Mouse (Mus musculus) MEL (cell line): ENCODE measurements around the gene Tead2. TPM values are rescaled to one million over a fixed set of nuclear protein-coding genes. Genes with fewer than 3 reads are reported as not detected.

ENCODE experiments used
- DNase-seq: peaks from one replicate; pipeline ENCODE4 v3.0.0; 2011; ENCODE audit warnings: low read depth, low spot score
- H3K27ac ChIP-seq: 2 replicates; pipeline ENCODE4 v1.5.1; 2012; ENCODE audit warnings: low read depth, mild to moderate bottlenecking, control low read depth, low read length, moderate library complexity; ENCODE audit not compliant: control insufficient read depth
- H3K27me3 ChIP-seq, 2 experiments: fragments of 150-350 bp in 1 of 2; sonication (generic) in 1 of 2; 2 replicates each; pipeline ENCODE4 v1.6.1; 2012; ENCODE audit warnings: low read length in 2 of 2, mild to moderate bottlenecking in 2 of 2, improper control_type of control experiment in 1 of 2, moderate library complexity in 1 of 2; ENCODE audit not compliant: insufficient read depth in 2 of 2, control insufficient read depth in 1 of 2
- H3K36me3 ChIP-seq, 2 experiments: 2 replicates each; pipeline ENCODE4 v1.6.1; 2012 to 2014; ENCODE audit warnings: low read length in 2 of 2, improper control_type of control experiment in 1 of 2, inconsistent platforms in 1 of 2, mild to moderate bottlenecking in 1 of 2; ENCODE audit not compliant: insufficient read depth in 2 of 2, control insufficient read depth in 1 of 2
- H3K4me1 ChIP-seq, 2 experiments: fragments of 150-350 bp in 1 of 2; sonication (generic) in 1 of 2; 2 replicates each; pipeline ENCODE4 v1.6.1; 2012; ENCODE audit warnings: low read length in 2 of 2, improper control_type of control experiment in 1 of 2, mild to moderate bottlenecking in 1 of 2; ENCODE audit not compliant: insufficient read depth in 2 of 2, control insufficient read depth in 1 of 2
- H3K4me3 ChIP-seq, 2 experiments: fragments of 150-350 bp in 1 of 2; sonication (generic) in 1 of 2; 2 replicates each; pipeline ENCODE4 v1.5.1; 2012; ENCODE audit warnings: low read depth in 2 of 2, low read length in 2 of 2, mild to moderate bottlenecking in 2 of 2, moderate library complexity in 2 of 2, control low read depth in 1 of 2, improper control_type of control experiment in 1 of 2; ENCODE audit not compliant: control insufficient read depth in 1 of 2, insufficient read depth in 1 of 2
- H3K79me2 ChIP-seq: 2 replicates; pipeline ENCODE4 v1.6.1; 2012; ENCODE audit warnings: mild to moderate bottlenecking, low read length, moderate library complexity; ENCODE audit not compliant: control insufficient read depth, poor library complexity, insufficient read depth
- H3K9ac ChIP-seq: 2 replicates; pipeline ENCODE4 v1.6.1; 2012; ENCODE audit warnings: low read depth, mild to moderate bottlenecking, control low read depth, low read length, moderate library complexity; ENCODE audit not compliant: control insufficient read depth, poor library complexity, severe bottlenecking
- H3K9me3 ChIP-seq: fragments of 150-350 bp; sonication (generic); replicated peaks from 2 replicates; pipeline ENCODE4 v1.6.1; 2012; ENCODE audit warnings: mild to moderate bottlenecking, low read length, improper control_type of control experiment, moderate library complexity; ENCODE audit not compliant: insufficient read depth
- CTCF ChIP-seq, 3 experiments: IDR thresholded peaks in 2 of 3; conservative IDR thresholded peaks in 1 of 3; 2 replicates each; pipeline ENCODE4 v1.5.1; 2011 to 2012; ENCODE audit warnings: low read length in 3 of 3, low read depth in 2 of 3, mild to moderate bottlenecking in 2 of 3, improper control_type of control experiment in 1 of 3, inconsistent platforms in 1 of 3, mixed read lengths in 1 of 3, moderate library complexity in 1 of 3; ENCODE audit not compliant: control insufficient read depth in 1 of 3, insufficient read depth in 1 of 3, poor library complexity in 1 of 3, severe bottlenecking in 1 of 3
- E2F4 ChIP-seq: IDR thresholded peaks from 2 replicates; pipeline ENCODE4 v1.6.1; 2011; ENCODE audit warnings: low read depth, low read length, improper control_type of control experiment, borderline replicate concordance
- EP300 ChIP-seq, 2 experiments: IDR thresholded peaks; 2 replicates each; pipeline ENCODE4 v1.6.1; 2011; ENCODE audit warnings: improper control_type of control experiment in 2 of 2, low read length in 2 of 2, low read depth in 1 of 2, mild to moderate bottlenecking in 1 of 2
- KAT2A ChIP-seq: conservative IDR thresholded peaks from 2 replicates; pipeline ENCODE4 v1.6.1; 2012; ENCODE audit warnings: low read depth, low read length, improper control_type of control experiment, inconsistent platforms
- MAFK ChIP-seq: IDR thresholded peaks from 2 replicates; pipeline ENCODE4 v1.6.1; 2011; ENCODE audit warnings: low read depth, mild to moderate bottlenecking, low read length, improper control_type of control experiment, borderline replicate concordance
- MAZ ChIP-seq: IDR thresholded peaks from 2 replicates; pipeline ENCODE4 v1.6.1; 2012; ENCODE audit warnings: low read depth, mild to moderate bottlenecking, inconsistent platforms, low read length, improper control_type of control experiment
- NELFE ChIP-seq: IDR thresholded peaks from 2 replicates; pipeline ENCODE4 v1.6.1; 2011; ENCODE audit warnings: low read depth, low read length, improper control_type of control experiment
- POLR2A ChIP-seq, 2 experiments: IDR thresholded peaks; 2 replicates each; pipeline ENCODE4 v1.6.1; 2011 to 2012; ENCODE audit warnings: low read length in 2 of 2, mild to moderate bottlenecking in 2 of 2, control low read depth in 1 of 2, improper control_type of control experiment in 1 of 2, low read depth in 1 of 2, moderate library complexity in 1 of 2; ENCODE audit not compliant: control insufficient read depth in 1 of 2, insufficient read depth in 1 of 2, poor library complexity in 1 of 2
- RAD21 ChIP-seq: IDR thresholded peaks from 2 replicates; pipeline ENCODE4 v1.6.1; 2011; ENCODE audit warnings: mild to moderate bottlenecking, low read depth, low read length, improper control_type of control experiment
- SMC3 ChIP-seq: IDR thresholded peaks from 2 replicates; pipeline ENCODE4 v1.6.1; 2011; ENCODE audit warnings: low read depth, low read length, improper control_type of control experiment
- USF1 ChIP-seq: IDR thresholded peaks from 2 replicates; pipeline ENCODE4 v1.6.1; 2014; ENCODE audit warnings: low read depth, mild to moderate bottlenecking, inconsistent platforms, low read length, improper control_type of control experiment, moderate library complexity
- ZC3H11A ChIP-seq: IDR thresholded peaks from 2 replicates; pipeline ENCODE4 v1.6.1; 2012; ENCODE audit warnings: low read depth, mild to moderate bottlenecking, inconsistent platforms, low read length, improper control_type of control experiment
- ZMIZ1 ChIP-seq: IDR thresholded peaks from 2 replicates; pipeline ENCODE4 v1.6.1; 2012; ENCODE audit warnings: low read depth, mild to moderate bottlenecking, inconsistent platforms, low read length, improper control_type of control experiment, moderate library complexity
- polyA plus RNA-seq, 2 experiments: library from polyadenylated mRNA; stranded (reverse) in 1 of 2; unstranded in 1 of 2; fragments of >175 nt in 1 of 2; fragments of >200 nt in 1 of 2; gene quantifications; 2 replicates each; pipeline versions ENCODE4 v1.2.1 to v1.2.4; 2012; ENCODE audit warnings: low replicate concordance in 2 of 2, low read depth in 1 of 2; ENCODE audit not compliant: insufficient read length in 2 of 2, insufficient read depth in 1 of 2, missing spikeins in 1 of 2
- total RNA-seq: library from RNA; depleted of rRNA; stranded (reverse); fragments of 300-350 nt; gene quantifications from 2 replicates; pipeline ENCODE4 v1.2.3, GENCODE M21; 2012; rRNA removed

Tead2 gene
- total and polyA plus RNA-seq, 3 experiments: 0.19 to 0.38 TPM; not detected in 1

- peaks cover 0 to 3% of the 10 kb centered on the region in 2 experiments; a peak in 1 of 4 replicates for H3K4me1 ChIP-seq
- no peaks in the 10 kb centered on the region for H3K36me3 ChIP-seq
- no peak overlapping the region for H3K9ac ChIP-seq
- TF ChIP-seq KAT2A (no peak), MAFK (no peak), MAZ (no peak), E2F4 (no peak)
- TF ChIP-seq, all 39 proteins: peak for 0
- Histone ChIP-seq H3K27me3 (peaks cover 0 to 8% of the 10 kb centered on the region in 2 experiments; a peak in 3 of 4 replicates), H3K27ac (no peak overlapping the region), H3K4me3 (no peak overlapping the region), H3K9me3 (no peaks in the 10 kb centered on the region), H3K79me2 (no peaks in the 10 kb centered on the region)
- DNase-seq: no peak
These were observed 57.3 kb downstream of the Tead2 start for GRCm38 (mm10) chr7:45272786-45273412.

GRCm38 (mm10) chr7:45273672-45274071, 58.1 kb downstream of the Tead2 start:
- Histone ChIP-seq H3K27ac (no peak overlapping the region), H3K4me1 (peaks cover 0 to 3% of the 10 kb centered on the region in 2 experiments; a peak in 1 of 4 replicates), H3K27me3 (peaks cover 0 to 5% of the 10 kb centered on the region in 2 experiments; a peak in 3 of 4 replicates), H3K9ac (no peak overlapping the region), H3K79me2 (no peaks in the 10 kb centered on the region), H3K4me3 (no peak overlapping the region), H3K36me3 (no peaks in the 10 kb centered on the region), H3K9me3 (no peaks in the 10 kb centered on the region)
- no peak for DNase-seq
- no peak for TF ChIP-seq NELFE

GRCm38 (mm10) chr7:45277136-45277760, 61.7 kb downstream of the Tead2 start, which contains the start of gene Slc6a21:
TSS of gene Slc6a21 (plus strand) at chr7:45277513.
- Histone ChIP-seq H3K36me3 (no peaks in the 10 kb centered on the region), H3K9ac (peak within 1 kb of the TSS; percentile 38; the same call in 1 of the 2 replicates), H3K79me2 (no peaks in the 10 kb centered on the region), H3K4me3 (peak within 1 kb of the TSS; percentile 48 to 51; a peak in 3 of 4 replicates), H3K4me1 (peaks cover 0 to 3% of the 10 kb centered on the region in 2 experiments; a peak in 1 of 4 replicates), H3K9me3 (no peaks in the 10 kb centered on the region), H3K27me3 (peaks cover 0 to 4% of the 10 kb centered on the region in 2 experiments; a peak in 2 of 4 replicates), H3K27ac (no peak within 1 kb of the TSS)
- DNase-seq: peak; percentile 77
- TF ChIP-seq EP300 (IDR thresholded peaks at IDR 0.05; ENCODE audit: low read depth in 1 of 2, low read length in 2 of 2) (no peak), CTCF (IDR thresholded peaks at IDR 0.05 in 2 of 3, conservative IDR thresholded peaks at IDR 0.05 in 1 of 3; ENCODE audit: control insufficient read depth in 1 of 3, insufficient read depth in 1 of 3, low read depth in 2 of 3, low read length in 3 of 3, poor library complexity in 1 of 3, severe bottlenecking in 1 of 3) (peak; percentile 86 to 97 (median 92)), USF1 (no peak), ZMIZ1 (no peak), ZC3H11A (peak; percentile 52), SMC3 (peak; percentile 70), RAD21 (peak; percentile 74), POLR2A (IDR thresholded peaks at IDR 0.05; ENCODE audit: control insufficient read depth in 1 of 2, insufficient read depth in 1 of 2, low read depth in 1 of 2, low read length in 2 of 2, poor library complexity in 1 of 2) (no peak)

Other genes with a start within 250 kb of the Tead2 start
Only the 30 nearest of the 36 such genes appear.
- gene Bcl2l12, start 217.0 kb upstream of the Tead2 start, total RNA-seq: 13.4 and 16.6 TPM in 2 replicates
- gene Bcl2l12, start 217.0 kb upstream of the Tead2 start, polyA plus RNA-seq: 10 to 100 TPM in 1 of 2 experiments, not detected in 1; 24.6 TPM
- gene Scaf1, start 199.4 kb upstream of the Tead2 start, total RNA-seq: 17.7 and 18.3 TPM in 2 replicates
- 10 to 100 TPM; 34.4 to 81.5 TPM for gene Scaf1, start 199.4 kb upstream of the Tead2 start, polyA plus RNA-seq
- gene Rras, start 197.8 kb upstream of the Tead2 start, total RNA-seq: 4.2 and 5.0 TPM in 2 replicates
- 10 to 100 TPM in 1 of 2 experiments, not detected in 1; 24.1 TPM for gene Rras, start 197.8 kb upstream of the Tead2 start, polyA plus RNA-seq
- 3.3 and 3.5 TPM in 2 replicates for gene Prr12, start 162.9 kb upstream of the Tead2 start, total RNA-seq
- 10 to 100 TPM in 1 of 2 experiments, not detected in 1; 32.1 TPM for gene Prr12, start 162.9 kb upstream of the Tead2 start, polyA plus RNA-seq
- gene Nosip, start 153.3 kb upstream of the Tead2 start, total RNA-seq: 49.9 and 50.7 TPM in 2 replicates
- 10 to 100 TPM in 1 of 2 experiments, not detected in 1; 78.9 TPM for gene Nosip, start 153.3 kb upstream of the Tead2 start, polyA plus RNA-seq
- gene Prrg2, start 153.1 kb upstream of the Tead2 start, total RNA-seq: 7.5 and 7.7 TPM in 2 replicates
- 10 to 100 TPM in 1 of 2 experiments, not detected in 1; 16.9 TPM for gene Prrg2, start 153.1 kb upstream of the Tead2 start, polyA plus RNA-seq
- 16.0 and 29.3 TPM in 2 replicates for gene Rcn3, start 123.5 kb upstream of the Tead2 start, total RNA-seq
- 10 to 100 TPM in 1 of 2 experiments, not detected in 1; 43.0 TPM for gene Rcn3, start 123.5 kb upstream of the Tead2 start, polyA plus RNA-seq
- 0.26 and 0.27 TPM in 2 replicates for gene Fcgrt, start 111.9 kb upstream of the Tead2 start, total RNA-seq
- 1 to 10 TPM in 1 of 2 experiments, not detected in 1; 1.7 TPM for gene Fcgrt, start 111.9 kb upstream of the Tead2 start, polyA plus RNA-seq
- gene Rps11, start 91.3 kb upstream of the Tead2 start, total RNA-seq: 2,482 and 2,708 TPM in 2 replicates
- gene Rps11, start 91.3 kb upstream of the Tead2 start, polyA plus RNA-seq: 1,000 to 10,000 TPM; 3,189 to 5,434 TPM
- 2,773 and 3,160 TPM in 2 replicates for gene Rpl13a, start 87.0 kb upstream of the Tead2 start, total RNA-seq
- 1,000 to 10,000 TPM; 2,091 to 3,727 TPM for gene Rpl13a, start 87.0 kb upstream of the Tead2 start, polyA plus RNA-seq
- 0.69 and 3.9 TPM in 2 replicates for gene Gm45713, start 79.5 kb upstream of the Tead2 start, total RNA-seq
- gene Gm45713, start 79.5 kb upstream of the Tead2 start, polyA plus RNA-seq: not detected
- 9.5 and 13.0 TPM in 2 replicates for gene Flt3l, start 79.3 kb upstream of the Tead2 start, total RNA-seq
- 10 to 100 TPM in 1 of 2 experiments, not detected in 1; 35.4 TPM for gene Flt3l, start 79.3 kb upstream of the Tead2 start, polyA plus RNA-seq
- gene Pih1d1, start 61.5 kb upstream of the Tead2 start, total RNA-seq: 119 and 141 TPM in 2 replicates
- 100 to 1,000 TPM in 1 of 2 experiments, not detected in 1; 148 TPM for gene Pih1d1, start 61.5 kb upstream of the Tead2 start, polyA plus RNA-seq
- 33.9 and 34.0 TPM in 2 replicates for gene Aldh16a1, start 61.2 kb upstream of the Tead2 start, total RNA-seq
- 10 to 100 TPM in 1 of 2 experiments, not detected in 1; 61.6 TPM for gene Aldh16a1, start 61.2 kb upstream of the Tead2 start, polyA plus RNA-seq
- 0.23 TPM in 2 replicates for gene Slc17a7, start 51.8 kb upstream of the Tead2 start, total RNA-seq
- gene Slc17a7, start 51.8 kb upstream of the Tead2 start, polyA plus RNA-seq: 1 to 10 TPM in 1 of 2 experiments, not detected in 1; 1.0 TPM
- gene Gfy, start 36.2 kb upstream of the Tead2 start, total RNA-seq: not detected in 2 replicates
- gene Gfy, start 36.2 kb upstream of the Tead2 start, polyA plus RNA-seq: not detected
- gene Pth2, start 34.8 kb upstream of the Tead2 start, total RNA-seq: not detected in 2 replicates
- gene Pth2, start 34.8 kb upstream of the Tead2 start, polyA plus RNA-seq: not detected
- gene Ccdc155, start 10.9 kb upstream of the Tead2 start, total RNA-seq: 0.16 and 0.27 TPM in 2 replicates
- gene Ccdc155, start 10.9 kb upstream of the Tead2 start, polyA plus RNA-seq: under 1 TPM in 1 of 2 experiments, not detected in 1; 0.38 TPM
- 8.5 and 9.2 TPM in 2 replicates for gene Dkkl1, start 3.6 kb upstream of the Tead2 start, total RNA-seq
- gene Dkkl1, start 3.6 kb upstream of the Tead2 start, polyA plus RNA-seq: 10 to 100 TPM in 1 of 2 experiments, not detected in 1; 32.0 TPM
- gene Cd37, start 23.4 kb downstream of the Tead2 start, total RNA-seq: 17.2 and 22.4 TPM in 2 replicates
- gene Cd37, start 23.4 kb downstream of the Tead2 start, polyA plus RNA-seq: 100 to 1,000 TPM in 1 of 2 experiments, not detected in 1; 111 TPM
- not detected in 2 replicates for gene Slc6a16, start 25.3 kb downstream of the Tead2 start, total RNA-seq
- not detected for gene Slc6a16, start 25.3 kb downstream of the Tead2 start, polyA plus RNA-seq
- not detected in 2 replicates for gene Slc6a21, start 61.8 kb downstream of the Tead2 start, total RNA-seq
- gene Slc6a21, start 61.8 kb downstream of the Tead2 start, polyA plus RNA-seq: not detected
- gene Trpm4, start 118.0 kb downstream of the Tead2 start, total RNA-seq: 4.5 and 4.8 TPM in 2 replicates
- gene Trpm4, start 118.0 kb downstream of the Tead2 start, polyA plus RNA-seq: 1 to 10 TPM in 1 of 2 experiments, not detected in 1; 6.9 TPM
- not detected in 2 replicates for gene Hrc, start 119.5 kb downstream of the Tead2 start, total RNA-seq
- gene Hrc, start 119.5 kb downstream of the Tead2 start, polyA plus RNA-seq: under 1 TPM in 1 of 2 experiments, not detected in 1; 0.22 TPM
- gene Ppfia3, start 151.3 kb downstream of the Tead2 start, total RNA-seq: 3.0 and 3.4 TPM in 2 replicates
- gene Ppfia3, start 151.3 kb downstream of the Tead2 start, polyA plus RNA-seq: 1 to 10 TPM in 1 of 2 experiments, not detected in 1; 5.9 TPM
- 1.3 and 1.4 TPM in 2 replicates for gene Lin7b, start 154.8 kb downstream of the Tead2 start, total RNA-seq
- gene Lin7b, start 154.8 kb downstream of the Tead2 start, polyA plus RNA-seq: 1 to 10 TPM in 1 of 2 experiments, not detected in 1; 3.8 TPM
- gene Snrnp70, start 180.0 kb downstream of the Tead2 start, total RNA-seq: 260 and 272 TPM in 2 replicates
- gene Snrnp70, start 180.0 kb downstream of the Tead2 start, polyA plus RNA-seq: 1,000 to 10,000 TPM in 1 of 2 experiments, 100 to 1,000 TPM in 1; 588 to 1,478 TPM
- gene Kcna7, start 189.9 kb downstream of the Tead2 start, total RNA-seq: 0.07 TPM in 1 of 2 replicates, not detected in the other
- gene Kcna7, start 189.9 kb downstream of the Tead2 start, polyA plus RNA-seq: under 1 TPM in 1 of 2 experiments, not detected in 1; 0.06 TPM
- 0.54 and 0.92 TPM in 2 replicates for gene Ntf5, start 197.9 kb downstream of the Tead2 start, total RNA-seq
- gene Ntf5, start 197.9 kb downstream of the Tead2 start, polyA plus RNA-seq: 1 to 10 TPM in 1 of 2 experiments, not detected in 1; 1.9 TPM
- 0.19 TPM in 1 of 2 replicates, not detected in the other for gene Lhb, start 205.1 kb downstream of the Tead2 start, total RNA-seq
- under 1 TPM in 1 of 2 experiments, not detected in 1; 0.28 TPM for gene Lhb, start 205.1 kb downstream of the Tead2 start, polyA plus RNA-seq